Mouse (Mus musculus) gastrocnemius, postnatal 10 days (tissue): ENCODE results near the gene Adamts17. TPM values are rescaled to one million over a fixed set of nuclear protein-coding genes. Genes with fewer than 3 reads are reported as not detected.

ENCODE experiments used
- DNase-seq: peaks from one replicate; pipeline ENCODE4 v3.0.0; 2021; ENCODE audit warnings: mixed read lengths
- total RNA-seq, 2 experiments: library from RNA; stranded (reverse); gene quantifications; 2 replicates each; pipeline ENCODE4 v1.2.3; 2021

The Adamts17 gene
- total RNA-seq, 2 experiments from 2014 or later: 9.7 to 16.6 TPM

DNA sequence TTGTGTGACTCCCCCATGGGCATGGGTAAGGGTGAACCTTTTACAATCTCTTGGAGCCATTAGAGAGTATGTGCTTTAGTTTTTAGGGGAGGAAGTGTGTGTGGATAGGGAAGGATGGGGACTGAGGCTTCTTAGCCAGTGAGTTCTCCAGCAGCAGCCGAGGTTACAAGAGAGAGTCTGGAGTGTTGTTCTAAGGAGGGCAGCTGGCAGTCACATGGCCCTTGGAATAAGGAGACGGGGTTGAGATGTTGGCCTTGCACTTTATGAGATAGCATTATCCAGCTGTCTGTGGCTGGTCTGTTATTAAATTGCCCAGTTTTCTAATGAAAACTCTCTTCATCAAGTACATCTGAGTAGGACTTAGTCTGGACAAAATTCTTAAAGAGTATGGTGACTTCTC, 4.3 kb downstream of the Adamts17 start:
- no peak for DNase-seq

- no peak for DNase-seq
These were observed 7.0 kb downstream of the Adamts17 start for GRCm38 (mm10) chr7:66846582-66846981.

GRCm38 (mm10) chr7:66847299-66847698, 7.8 kb downstream of the Adamts17 start:
- no peak for DNase-seq

DNA sequence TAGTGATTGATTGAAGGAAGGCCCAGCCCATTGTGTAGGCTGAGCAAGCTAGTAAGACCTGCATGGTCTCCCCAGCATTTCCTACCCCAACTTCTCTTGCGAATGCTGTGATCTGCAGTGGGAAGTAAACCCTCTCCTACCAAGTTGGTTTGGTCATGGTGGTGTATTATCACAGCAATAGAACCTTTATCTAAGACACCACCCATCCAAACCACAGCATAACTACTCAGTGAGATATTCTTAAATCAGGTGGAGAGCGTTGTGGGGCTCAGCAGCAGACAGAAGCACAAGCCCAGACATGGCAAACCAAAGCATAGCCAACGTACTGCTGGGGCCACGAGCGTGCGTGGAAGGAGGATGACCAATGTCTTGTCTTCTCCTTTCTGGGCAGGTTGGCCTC, 9.8 kb downstream of the Adamts17 start:
- no peak for DNase-seq

DNA sequence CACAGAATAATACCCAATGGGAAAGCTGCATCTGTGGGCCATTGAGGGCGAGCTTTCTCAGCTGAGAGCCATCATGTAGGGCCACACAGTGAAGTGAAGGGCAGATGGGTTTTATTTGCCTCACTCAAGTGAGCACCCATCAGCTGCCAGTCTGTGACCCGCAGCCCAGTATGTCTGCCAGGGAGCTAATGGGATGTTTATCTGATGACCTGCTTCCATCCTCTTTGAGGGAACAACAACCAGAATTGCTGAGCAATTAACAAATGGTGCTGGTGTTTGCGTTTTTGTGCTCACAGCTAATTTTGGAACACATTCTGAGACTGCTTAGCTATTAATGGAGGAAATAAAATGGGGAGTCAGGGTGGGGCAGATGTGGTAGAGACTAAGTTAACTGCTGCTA, 12.6 kb downstream of the Adamts17 start:
- no peak for DNase-seq

GRCm38 (mm10) chr7:66857610-66858009, 18.1 kb downstream of the Adamts17 start:
- DNase-seq: no peak

DNA sequence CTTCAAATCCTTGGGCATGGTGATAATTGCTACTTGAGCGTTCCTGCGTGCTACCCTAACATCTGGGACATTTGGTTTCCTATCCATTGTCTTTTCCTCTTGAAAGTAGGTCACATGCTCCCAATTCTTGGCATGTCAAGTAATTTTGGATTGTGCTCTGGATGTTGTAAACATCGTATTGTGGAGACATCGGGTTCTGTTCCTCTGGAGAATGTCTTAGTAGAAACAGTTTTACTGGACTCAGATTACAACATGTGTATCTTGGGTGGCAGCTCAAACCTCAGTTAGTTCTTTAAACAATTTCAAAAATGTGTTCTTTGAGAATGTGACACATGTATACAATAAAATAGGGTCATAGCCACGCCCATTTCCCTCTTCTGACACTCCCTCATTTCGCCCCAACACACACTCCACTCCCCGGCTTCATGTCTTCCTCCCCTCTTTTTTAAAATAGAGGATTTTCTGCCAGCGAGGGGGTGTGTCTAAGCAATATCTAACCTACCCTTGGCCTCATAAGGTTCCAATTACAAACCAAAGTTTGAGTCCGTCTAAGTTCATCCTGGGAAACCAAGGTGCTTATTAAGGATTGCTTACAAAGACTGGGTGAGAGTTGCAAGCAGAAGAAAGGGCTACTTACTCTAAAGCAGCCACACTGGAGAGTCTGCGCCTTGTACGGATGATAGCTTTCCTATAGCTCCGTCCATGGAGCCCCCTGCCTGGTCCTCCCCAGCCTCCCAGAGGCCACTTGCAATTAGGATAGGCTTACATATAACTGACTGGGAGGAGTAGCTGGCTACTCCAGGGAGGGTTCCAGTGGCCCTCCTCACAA, 18.9 kb downstream of the Adamts17 start:
- DNase-seq: no peak

DNA sequence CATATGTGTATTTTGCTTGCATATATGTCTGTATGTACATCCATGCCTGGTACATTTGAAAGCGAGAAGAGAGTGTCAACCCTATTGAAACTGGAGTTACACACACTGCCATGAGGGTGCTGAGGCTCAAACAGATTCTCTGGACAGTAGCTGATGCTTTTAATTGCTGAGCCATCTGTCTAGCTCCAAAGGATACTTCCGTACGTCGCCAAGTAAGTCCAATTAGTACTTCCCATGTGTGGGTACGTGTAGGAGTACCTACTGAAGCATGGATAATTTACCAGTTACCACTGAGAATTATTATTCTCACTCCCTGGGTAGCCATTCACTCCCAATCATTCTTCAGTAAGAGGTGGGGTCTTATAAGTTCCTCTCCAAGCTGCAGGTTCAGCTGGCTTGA, 19.7 kb downstream of the Adamts17 start:
- no peak for DNase-seq

DNA sequence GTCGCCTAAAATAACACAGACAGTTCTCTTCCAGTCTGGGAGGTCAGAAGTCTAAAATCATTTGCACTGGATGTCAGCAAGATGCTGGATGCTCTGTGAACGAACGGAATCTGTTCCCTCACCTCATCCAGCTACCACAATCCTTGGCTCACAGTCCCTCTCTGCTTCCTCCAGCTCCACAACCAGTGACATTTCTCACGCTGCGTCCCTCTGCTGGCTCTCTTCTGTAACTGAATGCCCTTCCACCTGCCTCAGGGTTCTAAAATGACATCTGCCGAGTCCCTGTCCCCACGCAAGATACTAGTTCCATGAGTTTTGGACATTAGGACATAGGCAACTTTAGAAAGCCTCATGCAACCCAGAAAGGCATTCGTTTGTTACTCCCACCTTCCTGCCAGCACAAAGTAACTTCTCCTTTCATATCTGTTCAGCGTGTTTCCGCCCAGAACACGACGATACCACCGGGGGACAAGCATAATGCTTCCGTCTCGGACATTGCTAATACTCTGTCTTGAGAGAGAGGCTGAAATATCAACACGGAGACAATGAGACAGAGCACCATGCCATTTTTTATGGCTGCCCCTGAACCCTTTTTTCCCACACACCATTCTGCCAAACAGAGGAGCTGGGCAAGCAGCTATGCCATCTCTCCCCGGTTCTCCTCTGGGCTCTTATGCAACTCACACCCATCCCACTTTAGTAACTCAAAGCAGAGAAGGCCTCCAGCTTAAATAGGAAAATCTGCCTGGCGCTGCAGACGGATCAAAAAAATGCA, 27.6 kb downstream of the Adamts17 start:
- peak; percentile 24 for DNase-seq

- peak; percentile 59 for DNase-seq
These were observed 28.4 kb downstream of the Adamts17 start for GRCm38 (mm10) chr7:66867719-66868501.

- peak; percentile 11 for DNase-seq
These were observed 32.0 kb downstream of the Adamts17 start for GRCm38 (mm10) chr7:66871520-66871919.

DNA sequence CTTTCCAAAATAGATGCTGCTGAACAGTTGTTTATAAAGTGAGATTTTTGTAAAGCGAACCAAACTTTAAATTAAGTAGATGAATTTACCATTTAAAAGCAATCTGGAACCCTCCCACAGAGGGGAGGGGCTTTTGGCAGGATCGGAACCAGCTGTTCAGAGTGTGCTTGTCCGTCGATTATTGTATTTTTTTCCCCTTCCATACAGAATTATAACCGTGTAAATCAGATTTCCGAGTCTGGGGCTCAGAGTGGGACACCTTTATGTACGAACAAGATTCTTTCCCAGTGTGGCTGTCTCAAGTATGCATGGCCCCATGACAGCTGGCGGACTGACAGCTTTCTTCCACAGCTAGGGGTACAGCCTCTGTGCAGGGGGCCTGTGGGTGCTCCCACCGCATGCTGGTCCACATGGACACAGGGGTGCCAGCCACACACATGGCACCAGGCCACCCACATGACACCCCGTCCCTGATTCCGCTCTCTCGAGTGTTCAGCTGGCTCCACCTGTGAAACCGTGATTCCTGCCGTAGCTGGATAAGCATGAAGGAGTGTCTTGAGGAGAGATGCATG, 32.5 kb downstream of the Adamts17 start:
- peak; percentile 40 for DNase-seq

DNA sequence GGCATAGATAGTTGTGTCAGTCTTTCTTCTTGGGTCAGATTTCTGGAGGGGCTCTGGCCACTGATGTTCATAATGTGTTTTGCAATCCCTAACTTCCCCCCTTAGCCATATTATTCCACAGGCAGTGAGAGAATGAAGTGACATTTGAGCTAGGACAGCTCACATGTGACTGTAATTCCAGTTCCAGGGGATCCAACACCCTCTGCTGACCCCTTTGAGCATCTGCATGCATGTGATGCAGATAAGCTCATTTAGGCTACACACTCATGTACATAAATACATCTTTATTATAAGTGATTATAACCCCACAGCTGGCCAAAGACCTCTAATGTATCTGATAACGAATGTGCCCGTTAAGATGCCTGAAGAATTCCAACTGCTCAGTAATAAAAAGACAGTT, 33.7 kb downstream of the Adamts17 start:
- DNase-seq: no peak

GRCm38 (mm10) chr7:66891431-66891830, 51.9 kb downstream of the Adamts17 start:
- DNase-seq: no peak

DNA sequence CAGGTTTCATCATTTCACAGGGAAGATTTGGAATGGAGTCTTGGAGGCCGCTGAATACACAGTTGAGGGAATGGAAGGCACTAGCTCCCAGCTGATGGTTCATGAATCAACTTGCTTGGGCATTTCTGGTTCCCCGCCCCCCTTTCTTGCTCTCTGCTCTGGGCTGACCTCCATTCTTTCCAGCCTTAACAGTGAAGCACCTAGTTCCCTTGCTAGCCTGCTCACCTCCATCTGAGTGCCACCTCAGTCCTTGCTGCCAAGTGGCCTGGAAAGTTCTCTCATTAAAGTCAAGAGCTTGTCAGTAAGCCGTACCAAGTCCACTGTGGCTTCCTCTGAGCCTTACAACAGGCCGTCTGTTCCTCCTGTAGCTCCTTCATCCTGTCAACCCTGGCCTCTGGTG, 52.6 kb downstream of the Adamts17 start:
- no peak for DNase-seq

DNA sequence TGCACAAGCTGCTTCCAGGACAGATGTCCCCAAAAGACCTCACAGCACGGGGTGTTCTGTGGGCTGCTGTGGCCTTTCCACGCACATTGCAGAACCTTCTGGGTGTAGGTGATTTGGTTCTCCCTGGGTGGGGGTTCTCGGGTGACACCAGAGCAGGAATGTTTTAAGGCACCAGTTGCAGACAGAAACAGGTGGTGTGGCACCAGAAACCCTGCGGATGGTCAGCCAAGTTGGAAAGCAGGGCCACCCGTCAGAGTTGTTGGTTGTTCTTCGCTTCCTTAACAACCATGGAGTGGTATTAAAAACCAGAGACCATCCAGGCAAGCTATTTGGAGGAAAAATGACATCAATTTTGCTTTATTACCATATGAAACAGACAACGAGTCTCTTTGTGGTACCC, 62.8 kb downstream of the Adamts17 start:
- DNase-seq: peak; percentile 28

DNA sequence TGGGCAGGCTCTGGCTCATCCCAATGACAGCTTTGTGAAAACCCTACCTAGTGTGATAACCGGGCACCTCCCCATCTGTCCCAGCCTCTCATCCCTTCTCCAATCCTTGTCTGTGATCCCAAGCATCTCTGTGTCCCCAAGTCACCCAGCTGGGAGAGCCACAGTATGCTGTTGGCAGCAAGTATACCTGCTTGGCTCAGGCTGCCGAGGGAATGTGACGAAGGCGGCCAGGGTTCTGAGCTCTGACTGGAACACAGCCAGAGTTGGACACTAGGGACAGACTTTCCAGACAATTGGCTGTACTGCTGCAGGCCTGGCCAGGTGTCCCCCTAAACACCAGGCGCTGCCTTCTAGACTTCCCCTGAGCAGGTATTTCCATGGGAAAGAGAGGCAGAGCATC, 63.5 kb downstream of the Adamts17 start:
- peak; percentile 62 for DNase-seq

DNA sequence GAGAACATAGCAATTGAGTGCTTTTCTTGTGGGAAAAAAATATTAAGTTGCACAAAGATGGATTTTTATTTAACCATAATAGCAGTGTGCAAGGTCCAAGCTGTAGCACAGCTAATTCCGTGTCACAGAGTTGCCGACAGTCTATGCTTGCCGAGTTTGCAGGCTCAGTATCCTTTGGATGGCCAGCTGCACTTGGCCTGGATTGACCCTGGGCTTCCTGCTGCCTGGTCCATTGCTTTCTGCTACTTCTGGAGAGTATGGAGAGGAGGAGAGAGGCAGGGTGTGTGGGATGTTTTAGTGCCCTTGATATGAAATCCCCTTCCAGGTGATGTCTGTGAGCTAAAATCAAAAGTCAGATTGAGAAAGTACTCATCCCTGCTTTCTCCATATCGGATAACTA, 66.4 kb downstream of the Adamts17 start:
- DNase-seq: no peak

GRCm38 (mm10) chr7:66912866-66913265, 73.3 kb downstream of the Adamts17 start:
- DNase-seq: peak; percentile 64

DNA sequence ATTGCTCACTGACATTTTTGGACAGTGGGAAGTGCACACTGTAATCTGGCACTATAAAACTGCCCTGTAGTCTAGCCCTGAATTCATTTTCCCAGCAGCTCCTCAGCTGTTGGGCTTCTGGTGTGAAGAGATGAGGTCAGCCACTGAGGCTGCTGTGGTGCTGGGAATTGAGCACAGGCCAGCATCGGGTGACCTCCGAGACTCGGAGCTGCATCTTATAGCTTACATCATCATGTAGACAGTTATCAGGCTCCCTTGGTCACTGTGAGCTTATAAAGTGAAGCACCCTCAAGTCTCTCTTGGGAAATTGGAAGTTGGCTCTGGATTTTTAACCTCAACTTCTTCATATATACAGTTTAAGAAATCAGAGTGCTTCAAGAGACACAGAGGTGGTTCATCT, 84.1 kb downstream of the Adamts17 start:
- DNase-seq: no peak

GRCm38 (mm10) chr7:66924104-66924503, 84.6 kb downstream of the Adamts17 start:
- DNase-seq: no peak

DNA sequence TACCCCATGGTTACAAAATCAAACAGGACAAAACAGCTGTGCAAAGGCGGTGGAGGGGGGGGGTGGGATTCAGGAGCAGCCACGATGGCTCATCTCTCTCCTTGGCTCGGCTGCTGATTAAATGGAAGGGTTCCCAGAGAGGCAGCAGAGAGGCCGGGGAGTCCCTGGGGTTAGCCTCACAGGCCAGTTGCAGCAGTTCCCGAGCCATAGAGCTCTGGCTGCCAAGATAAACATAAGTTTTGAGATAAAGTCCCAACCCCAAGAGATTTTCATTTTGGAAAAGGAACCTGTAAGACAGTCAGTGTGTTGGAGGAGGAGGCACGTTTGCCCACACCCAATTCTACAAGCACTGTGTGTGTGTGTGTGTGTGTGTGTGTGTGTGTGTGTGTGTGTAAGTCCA, 89.7 kb downstream of the Adamts17 start:
- DNase-seq: peak; percentile 72
